In the genomic region with DNA sequence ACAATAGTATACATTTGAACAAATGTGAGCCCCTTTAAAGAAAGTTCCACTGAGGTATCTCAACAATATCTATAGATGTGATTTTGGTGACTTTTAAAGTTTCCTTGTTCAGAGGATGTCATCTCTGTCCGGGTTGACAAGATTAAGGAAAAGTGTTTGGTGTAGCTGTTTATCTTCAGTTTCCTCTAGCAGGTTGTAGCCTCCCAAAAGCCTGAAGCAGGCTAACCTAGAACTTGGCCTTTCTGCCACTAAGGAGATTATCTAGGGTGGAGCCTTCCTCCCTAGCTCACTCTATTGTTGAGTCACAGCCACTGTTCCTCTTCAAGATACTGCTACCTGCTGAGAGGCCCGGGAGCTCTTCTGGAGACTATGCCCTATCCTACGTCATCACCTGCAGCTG, we compare ENCODE assay signal across 22 mouse cellular contexts. TPM values are rescaled to one million over a fixed set of nuclear protein-coding genes. Genes with fewer than 3 reads are reported as not detected.
"Had no signal": no experiment of that assay in that cellular context is flagged by ENCODE, and none has a peak within 500 bp of the region (broad histone marks: within the 10 kb centered on the region; RNA-seq: fewer than 3 reads in every experiment).

No protein-coding gene starts in this region.

- H3K27me3 ChIP-seq: liver, embryonic 13.5 days; liver, embryonic 15.5 days; lung, embryonic 15.5 days; midbrain, embryonic 13.5 days; midbrain, embryonic 15.5 days; neural tube, embryonic 12.5 days; stomach, embryonic 15.5 days had no signal

- H3K36me3 ChIP-seq: liver, embryonic 13.5 days; liver, embryonic 15.5 days; lung, embryonic 15.5 days; midbrain, embryonic 13.5 days; midbrain, embryonic 15.5 days; neural tube, embryonic 12.5 days; stomach, embryonic 15.5 days had no signal

- H3K4me1 ChIP-seq: liver, embryonic 13.5 days; liver, embryonic 15.5 days; lung, embryonic 15.5 days; midbrain, embryonic 13.5 days; midbrain, embryonic 15.5 days; neural tube, embryonic 12.5 days; stomach, embryonic 15.5 days had no signal

- ATAC-seq: liver, postnatal 0 days; lung, postnatal 0 days; midbrain, embryonic 13.5 days; midbrain, embryonic 15.5 days had no signal

- H3K9me3 ChIP-seq: liver, embryonic 13.5 days; liver, embryonic 15.5 days; lung, embryonic 15.5 days; midbrain, embryonic 13.5 days; midbrain, embryonic 15.5 days; neural tube, embryonic 12.5 days; stomach, embryonic 15.5 days had no signal

- H3K27ac ChIP-seq: liver, embryonic 13.5 days; liver, embryonic 15.5 days; lung, embryonic 15.5 days; macrophage; midbrain, embryonic 13.5 days; midbrain, embryonic 15.5 days; neural tube, embryonic 12.5 days; stomach, embryonic 15.5 days had no signal

- H3K4me2 ChIP-seq: liver, embryonic 13.5 days; liver, embryonic 15.5 days; lung, embryonic 15.5 days; midbrain, embryonic 11.5 days; midbrain, embryonic 13.5 days; midbrain, embryonic 15.5 days; neural tube, embryonic 12.5 days; stomach, embryonic 15.5 days had no signal

- H3K9ac ChIP-seq: liver, embryonic 13.5 days; liver, embryonic 15.5 days; liver, postnatal 0 days; lung, embryonic 15.5 days; midbrain, embryonic 13.5 days; midbrain, embryonic 15.5 days; neural tube, embryonic 12.5 days; stomach, embryonic 15.5 days had no signal

- H3K4me3 ChIP-seq: liver, embryonic 13.5 days; liver, embryonic 15.5 days; lung, embryonic 15.5 days; midbrain, embryonic 13.5 days; midbrain, embryonic 15.5 days; neural tube, embryonic 12.5 days; stomach, embryonic 15.5 days had no signal

- DNase-seq: liver, embryonic 13.5 days; liver, postnatal 0 days; lung, adult 2 months; lung, postnatal 14 days; lung, postnatal 36 days; right cerebral cortex, postnatal 14 days; right cerebral cortex, postnatal 4 days; thymus, adult 18-20 months; thymus, postnatal 14 days; thymus, postnatal 36 days had no signal

RNA-seq across cellular contexts. Expression of a gene that starts 53.8 kb away (rescaled TPM):
- total RNA-seq: megakaryocyte, adult 5-6 weeks; monocyte, adult 5-6 weeks; neutrophil, adult 5-6 weeks had no signal
- polyA plus RNA-seq: macrophage had no signal
